Mouse (Mus musculus) lung, embryonic 14.5 days (tissue): ENCODE results near the gene Adck2. TPM values are rescaled to one million over a fixed set of nuclear protein-coding genes. Genes with fewer than 3 reads are reported as not detected.

Source experiments
- ATAC-seq: fragments of 200-750 bp; cut with Nextera tagmentation; 2 replicates; pipeline ENCODE4 v1.8.0; 2017; ENCODE audit warnings: mild to moderate bottlenecking, moderate TSS enrichment, moderate library complexity; ENCODE audit not compliant: insufficient read depth
- DNase-seq: peaks from one replicate; pipeline ENCODE4 v3.0.0-alpha.2; 2015
- H3K27ac ChIP-seq: fragments of 300-500 bp; sonication (generic); 2 replicates; pipeline ENCODE4 v1.5.1; 2014; ENCODE audit warnings: low read depth, mild to moderate bottlenecking, moderate library complexity
- H3K27me3 ChIP-seq: fragments of 300-500 bp; sonication (generic); 2 replicates; pipeline ENCODE4 v1.6.1; 2014; ENCODE audit warnings: low read length, control low read depth; ENCODE audit not compliant: insufficient read depth
- H3K36me3 ChIP-seq: fragments of 300-500 bp; sonication (generic); 2 replicates; pipeline ENCODE4 v1.6.1; 2014; ENCODE audit warnings: control low read depth; ENCODE audit not compliant: insufficient read depth
- H3K4me1 ChIP-seq: fragments of 300-500 bp; sonication (generic); 2 replicates; pipeline ENCODE4 v1.6.1; 2014; ENCODE audit warnings: antibody characterized with exemption, control low read depth; ENCODE audit not compliant: insufficient read depth
- H3K4me2 ChIP-seq: fragments of 300-500 bp; sonication (generic); 2 replicates; pipeline ENCODE4 v1.6.1; 2014; ENCODE audit warnings: mild to moderate bottlenecking
- H3K4me3 ChIP-seq: fragments of 300-500 bp; sonication (generic); 2 replicates; pipeline ENCODE4 v1.5.1; 2014; ENCODE audit warnings: low read depth, low read length
- H3K9ac ChIP-seq: fragments of 300-500 bp; sonication (generic); 2 replicates; pipeline ENCODE4 v1.6.1; 2014
- H3K9me3 ChIP-seq: fragments of 300-500 bp; sonication (generic); 2 replicates; pipeline ENCODE4 v1.6.1; 2016; ENCODE audit warnings: low read depth, low read length, control low read depth
- CTCF ChIP-seq: IDR thresholded peaks from 2 replicates; pipeline ENCODE4 v1.5.1; 2016; ENCODE audit warnings: antibody characterized with exemption, low read depth
- WGBS: fragments of 180-500 bp; shearing (Covaris S2); extraction: QIAGEN DNeasy Blood & Tissue Kit; methylation state at CpG from one replicate; pipeline ENCODE4 v1.1.7; 2014; 5-methylcytosine and 5-hydroxymethylcytosine counted together
- polyA plus RNA-seq: library from polyadenylated mRNA; unstranded; fragments of >200 nt; fragmentation: Nextera tagmentation; extraction: Ambion mirVana; gene quantifications from 2 replicates; pipeline ENCODE4 v1.2.1, GENCODE M21; 2014

The Adck2 gene
- polyA plus RNA-seq, 1 experiment from 2014 or later = 21.8 TPM

- H3K4me3 ChIP-seq = no peak overlapping the region
- H3K27ac ChIP-seq = no peak overlapping the region
- no peak for ATAC-seq
- no peaks in the 10 kb centered on the region for H3K27me3 ChIP-seq
- H3K4me2 ChIP-seq = no peak overlapping the region
- no peaks in the 10 kb centered on the region for H3K4me1 ChIP-seq
- 70% methylated on average over 5 of the region's 5 CpGs for WGBS
- H3K9me3 ChIP-seq = no peaks in the 10 kb centered on the region
- H3K36me3 ChIP-seq = peaks cover 26% of the 10 kb centered on the region
- no peak for DNase-seq
- TF ChIP-seq CTCF = no peak
- H3K9ac ChIP-seq = no peak overlapping the region
Observed at GRCm38 (mm10) chr6:39604565-39604964, 30.9 kb downstream of the Adck2 start.

GRCm38 (mm10) chr6:39606056-39606455 lies 32.4 kb downstream of the Adck2 start:
- no peaks in the 10 kb centered on the region for H3K4me1 ChIP-seq
- no peaks in the 10 kb centered on the region for H3K9me3 ChIP-seq
- no peaks in the 10 kb centered on the region for H3K27me3 ChIP-seq
- H3K4me3 ChIP-seq = no peak overlapping the region
- peaks cover 15% of the 10 kb centered on the region; the same call in 1 of the 2 replicates for H3K36me3 ChIP-seq
- 64% methylated on average over 6 of the region's 6 CpGs for WGBS
- TF ChIP-seq CTCF = no peak
- DNase-seq (peak; percentile 18), ATAC-seq (no peak)
- H3K9ac ChIP-seq = no peak overlapping the region
- H3K4me2 ChIP-seq = no peak overlapping the region
- H3K27ac ChIP-seq = no peak overlapping the region

GRCm38 (mm10) chr6:39606862-39607261 lies 33.2 kb downstream of the Adck2 start:
- Histone ChIP-seq H3K27ac (no peak overlapping the region), H3K9ac (no peak overlapping the region), H3K27me3 (no peaks in the 10 kb centered on the region), H3K9me3 (no peaks in the 10 kb centered on the region), H3K36me3 (peaks cover 15% of the 10 kb centered on the region; the same call in 1 of the 2 replicates), H3K4me2 (no peak overlapping the region), H3K4me1 (no peaks in the 10 kb centered on the region), H3K4me3 (no peak overlapping the region)
- no peak for TF ChIP-seq CTCF
- DNase-seq (no peak), ATAC-seq (no peak)
- 60% methylated on average over 3 of the region's 3 CpGs for WGBS

GRCm38 (mm10) chr6:39607365-39607764 lies 33.7 kb downstream of the Adck2 start:
- ATAC-seq = no peak

GRCm38 (mm10) chr6:39610207-39610606 lies 36.5 kb downstream of the Adck2 start:
- DNase-seq (peak; percentile 17), ATAC-seq (no peak)
- H3K9ac ChIP-seq = no peak overlapping the region
- WGBS = 67% methylated on average over 2 of the region's 2 CpGs
- H3K9me3 ChIP-seq = no peaks in the 10 kb centered on the region
- no peak overlapping the region for H3K4me3 ChIP-seq
- H3K36me3 ChIP-seq = peaks cover 28% of the 10 kb centered on the region
- TF ChIP-seq CTCF = no peak
- H3K4me2 ChIP-seq = no peak overlapping the region
- H3K27ac ChIP-seq = no peak overlapping the region
- H3K4me1 ChIP-seq = no peaks in the 10 kb centered on the region
- no peaks in the 10 kb centered on the region for H3K27me3 ChIP-seq

More at GRCm38 (mm10) chr6:39607365-39607764, 33.7 kb downstream of the Adck2 start:
- Histone ChIP-seq H3K27ac (no peak overlapping the region), H3K36me3 (peaks cover 13% of the 10 kb centered on the region; the same call in 1 of the 2 replicates), H3K4me3 (no peak overlapping the region), H3K4me2 (no peak overlapping the region), H3K9ac (no peak overlapping the region), H3K9me3 (no peaks in the 10 kb centered on the region), H3K4me1 (no peaks in the 10 kb centered on the region), H3K27me3 (no peaks in the 10 kb centered on the region)
- no peak for TF ChIP-seq CTCF
- no peak for DNase-seq
- WGBS = 57% methylated on average over 5 of the region's 5 CpGs

- H3K4me2 ChIP-seq = no peak overlapping the region
- H3K4me3 ChIP-seq = no peak overlapping the region
- 86% methylated on average over 2 of the region's 2 CpGs for WGBS
- H3K4me1 ChIP-seq = no peaks in the 10 kb centered on the region
- H3K36me3 ChIP-seq = peaks cover 34% of the 10 kb centered on the region
- ATAC-seq (no peak), DNase-seq (no peak)
- H3K27ac ChIP-seq = no peak overlapping the region
- no peak for TF ChIP-seq CTCF
- H3K9ac ChIP-seq = no peak overlapping the region
- no peaks in the 10 kb centered on the region for H3K9me3 ChIP-seq
- no peaks in the 10 kb centered on the region for H3K27me3 ChIP-seq
Observed at GRCm38 (mm10) chr6:39611296-39611695, 37.6 kb downstream of the Adck2 start.

Other genes with a start within 250 kb of the Adck2 start
- 33.8 and 36.6 TPM in 2 replicates for gene Slc37a3, start 196.2 kb upstream of the Adck2 start, polyA plus RNA-seq
- 2.8 and 3.7 TPM in 2 replicates for gene Rab19, start 192.7 kb upstream of the Adck2 start, polyA plus RNA-seq
- 59.6 and 61.2 TPM in 2 replicates for gene Mkrn1, start 153.4 kb upstream of the Adck2 start, polyA plus RNA-seq
- 30.4 and 33.1 TPM in 2 replicates for gene Dennd2a, start 16.0 kb upstream of the Adck2 start, polyA plus RNA-seq
- 0.74 and 1.0 TPM in 2 replicates for gene Gm42420, start 11.9 kb downstream of the Adck2 start, polyA plus RNA-seq
- 324 and 326 TPM in 2 replicates for gene Ndufb2, start 18.7 kb downstream of the Adck2 start, polyA plus RNA-seq
- gene Braf, start 151.6 kb downstream of the Adck2 start, polyA plus RNA-seq = 16.3 and 19.6 TPM in 2 replicates
- 195 and 206 TPM in 2 replicates for gene Mrps33, start 237.1 kb downstream of the Adck2 start, polyA plus RNA-seq